Mouse (Mus musculus) C2C12 (cell line): Measurements from ENCODE around the gene Pprc1.

Experiments used
- CEBPB ChIP-seq: IDR thresholded peaks from one replicate; pipeline ENCODE4 v1.6.1; 2011; ENCODE audit warnings: low read depth, mild to moderate bottlenecking, control low read depth, moderate library complexity
- CTCF ChIP-seq: IDR thresholded peaks from one replicate; pipeline ENCODE4 v1.5.1; 2011; ENCODE audit not compliant: control insufficient read depth, insufficient read depth, insufficient read length
- MAX ChIP-seq: IDR thresholded peaks from one replicate; pipeline ENCODE4 v1.6.1; 2011; ENCODE audit warnings: mild to moderate bottlenecking, control low read depth
- MYOG ChIP-seq: IDR thresholded peaks from one replicate; pipeline ENCODE4 v1.6.1; 2011; ENCODE audit not compliant: control insufficient read depth, insufficient read length; ENCODE audit errors: extremely low read depth

DNA sequence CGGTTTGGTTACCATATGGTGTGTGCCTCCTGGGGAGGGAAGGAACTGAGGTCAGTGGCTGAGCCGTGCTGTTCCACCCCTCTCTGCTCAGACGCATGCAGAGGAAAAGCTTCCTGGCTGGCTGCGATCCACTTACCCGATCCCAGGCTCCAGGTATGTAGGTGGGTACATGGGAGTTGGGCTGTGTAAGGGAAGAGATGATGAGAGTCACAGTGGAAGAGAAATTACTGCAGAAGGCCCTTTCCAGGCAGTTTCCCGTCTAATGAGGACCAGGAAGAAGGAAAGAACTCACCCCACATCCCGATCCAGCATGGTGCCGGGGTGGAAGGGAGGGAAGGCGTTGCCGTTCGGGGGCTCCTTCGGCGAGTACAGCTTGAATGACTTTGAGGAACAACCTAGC, 8.7 kb upstream of the Pprc1 start:
- no peak for TF ChIP-seq CTCF
- TF ChIP-seq MAX = no peak
- TF ChIP-seq MYOG = no peak
- TF ChIP-seq CEBPB = no peak
